Mouse (Mus musculus) embryo, embryonic 11 days (tissue): ENCODE measurements around the gene Bcar3.

Experiments
- DNase-seq: peaks from one replicate; pipeline ENCODE4 v3.0.0-alpha.2; 2015

Bcar3 gene

DNA sequence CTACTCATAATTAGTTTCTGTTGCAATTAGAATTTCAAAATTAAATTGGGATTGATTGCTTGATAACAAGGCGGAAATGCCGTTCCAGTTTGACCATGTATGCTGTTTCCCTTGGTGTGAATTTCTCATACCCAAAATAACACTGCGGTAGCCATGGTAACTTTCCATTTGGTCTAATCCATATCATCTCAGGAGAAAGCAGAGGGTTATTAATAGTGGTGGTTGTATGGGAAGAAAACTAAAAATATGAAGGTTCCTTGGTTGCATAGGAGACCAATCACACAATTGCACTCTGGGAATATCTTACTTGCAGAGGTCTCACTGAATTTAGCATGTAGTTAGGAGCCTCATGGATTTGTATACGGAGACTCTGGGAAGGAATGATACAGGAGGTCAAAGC lies 191.8 kb downstream of the Bcar3 start:
- no peak for DNase-seq

DNA sequence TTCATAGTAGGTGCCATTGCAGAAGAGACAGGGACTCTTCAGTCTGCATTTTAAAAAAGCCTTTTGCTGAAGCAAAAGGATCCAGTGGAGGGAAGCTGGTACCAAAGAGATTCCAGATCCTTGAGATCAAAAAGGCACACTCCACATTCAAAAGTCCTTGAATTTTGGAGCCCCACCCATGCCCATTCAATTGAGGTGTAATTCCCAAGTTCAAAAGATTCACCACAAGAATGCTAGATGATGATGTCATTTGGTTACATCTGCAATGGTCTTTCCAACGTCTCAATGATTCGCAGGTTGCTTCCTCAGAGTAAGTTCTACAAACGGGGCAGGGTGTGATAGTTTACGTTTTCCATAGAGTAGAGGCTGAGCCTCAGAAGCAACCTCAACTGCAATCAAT lies 192.3 kb downstream of the Bcar3 start:
- DNase-seq, result no peak

DNA sequence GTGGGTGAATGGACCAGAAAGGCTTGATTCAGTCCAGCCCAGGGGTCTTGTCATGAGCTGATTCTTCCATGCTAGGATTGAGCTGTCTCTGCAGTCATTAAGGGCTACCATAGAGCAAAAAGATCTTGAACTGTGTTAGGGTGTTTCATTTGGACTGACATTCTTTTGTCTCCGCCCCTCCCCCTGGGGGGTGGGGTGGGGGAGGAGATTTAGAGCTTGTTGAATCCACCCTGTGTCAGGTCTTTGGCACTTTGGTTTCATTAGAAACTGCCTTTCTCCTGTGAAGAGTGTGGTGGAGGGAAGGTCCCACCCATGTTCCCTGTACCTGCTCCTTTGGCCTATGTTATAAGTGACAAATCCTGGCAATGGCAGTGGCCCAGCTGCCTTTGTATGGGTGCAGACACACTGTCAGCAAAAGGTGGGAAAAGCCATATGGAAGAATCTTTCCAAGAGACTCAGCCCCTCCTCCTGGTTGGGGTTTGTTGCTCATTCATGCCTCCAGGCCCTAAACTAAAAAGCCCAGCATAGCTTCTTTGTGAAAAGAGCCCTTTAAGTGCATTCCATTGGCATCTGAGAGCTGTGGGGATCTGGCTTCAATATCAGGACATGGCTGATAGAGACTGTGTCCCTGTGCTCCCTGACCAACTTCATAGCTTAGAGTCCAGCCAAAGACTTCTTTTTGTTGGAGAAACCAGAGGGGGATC lies 194.3 kb downstream of the Bcar3 start:
- DNase-seq, result no peak

DNA sequence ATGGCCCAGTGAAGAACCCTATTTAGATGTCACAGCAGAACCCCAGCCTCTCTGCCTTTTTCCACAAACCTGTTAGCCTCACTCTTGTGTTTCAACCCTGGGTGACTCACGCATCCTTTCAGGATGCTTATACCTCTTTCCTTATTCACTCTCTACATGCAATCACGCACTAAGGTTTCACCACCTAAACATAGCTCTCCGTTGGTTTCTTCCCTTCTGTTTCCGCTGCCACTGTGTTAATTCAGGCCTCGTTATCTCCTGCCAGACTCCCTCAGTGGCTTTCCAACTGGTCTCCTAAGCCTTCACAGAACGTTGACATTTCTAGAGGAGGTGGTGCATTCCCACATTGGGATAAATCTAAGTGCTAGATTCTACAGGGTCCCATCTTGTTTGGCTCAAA lies 196.6 kb downstream of the Bcar3 start:
- no peak for DNase-seq

- DNase-seq, result no peak
Observed at GRCm38 (mm10) chr3:122492006-122492405, 198.1 kb downstream of the Bcar3 start.

GRCm38 (mm10) chr3:122492872-122493615 lies 199.1 kb downstream of the Bcar3 start:
- no peak for DNase-seq

- DNase-seq, result no peak
Observed at GRCm38 (mm10) chr3:122494764-122495163, 200.8 kb downstream of the Bcar3 start.

DNA sequence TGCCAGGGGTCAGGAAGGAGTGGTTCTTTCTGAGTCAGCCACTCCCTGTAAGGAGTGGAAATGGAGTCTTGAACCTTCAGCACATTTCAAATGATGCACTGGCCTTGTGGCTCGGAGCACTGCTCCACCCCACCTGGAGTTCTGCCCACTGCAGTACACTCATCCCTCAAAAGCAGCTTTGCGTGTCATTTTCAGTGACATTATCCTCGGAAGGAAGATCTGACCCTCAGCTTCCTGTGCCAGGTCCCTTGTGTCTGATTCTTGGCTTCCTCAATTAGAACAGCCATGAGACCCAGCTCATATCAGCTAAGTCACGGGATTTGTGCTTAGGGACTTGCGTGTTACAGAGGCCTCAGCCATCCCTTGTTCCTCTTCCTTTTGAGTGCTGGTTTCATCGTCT lies 203.9 kb downstream of the Bcar3 start:
- DNase-seq, result no peak

DNA sequence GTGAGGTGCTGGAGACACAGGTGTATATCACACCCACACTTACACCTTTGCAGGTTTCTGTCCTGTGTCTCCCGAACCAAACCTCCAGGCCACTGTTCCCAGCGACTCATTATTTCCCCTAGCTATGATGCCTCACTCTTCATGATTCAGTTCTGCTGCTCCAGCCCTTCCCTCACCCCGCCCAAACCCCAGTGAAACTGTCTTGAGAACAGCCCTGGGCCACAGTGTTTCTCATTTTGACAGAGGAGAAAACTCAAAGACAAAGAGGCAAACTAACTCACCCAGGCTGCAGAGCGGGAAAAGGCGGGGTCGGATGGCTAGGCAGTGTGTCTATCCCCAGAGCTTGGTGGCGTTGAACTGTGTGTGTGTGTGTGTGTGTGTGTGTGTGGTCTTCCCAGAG lies 204.6 kb downstream of the Bcar3 start:
- DNase-seq, result no peak

DNA sequence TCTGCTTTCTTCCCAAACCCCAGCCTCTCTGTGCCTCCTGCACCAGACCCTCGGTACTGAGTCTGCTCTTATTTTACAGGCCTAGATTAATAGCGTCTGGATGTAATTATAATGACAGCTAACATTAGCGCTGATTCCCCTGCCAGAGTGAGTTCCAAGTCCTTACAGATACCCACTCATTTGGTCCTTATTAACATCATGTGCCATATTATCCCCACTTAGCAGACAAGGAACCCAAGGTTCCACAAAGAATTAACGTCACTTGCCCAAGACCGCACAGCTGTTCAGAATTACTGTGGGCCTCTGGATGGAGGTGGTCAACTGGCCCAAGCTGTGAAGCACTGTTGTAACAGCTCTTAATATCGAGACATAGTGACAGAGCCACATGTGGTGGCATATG lies 205.7 kb downstream of the Bcar3 start:
- peak; percentile 43 for DNase-seq

GRCm38 (mm10) chr3:122500929-122501328 lies 207.0 kb downstream of the Bcar3 start:
- DNase-seq, result no peak

DNA sequence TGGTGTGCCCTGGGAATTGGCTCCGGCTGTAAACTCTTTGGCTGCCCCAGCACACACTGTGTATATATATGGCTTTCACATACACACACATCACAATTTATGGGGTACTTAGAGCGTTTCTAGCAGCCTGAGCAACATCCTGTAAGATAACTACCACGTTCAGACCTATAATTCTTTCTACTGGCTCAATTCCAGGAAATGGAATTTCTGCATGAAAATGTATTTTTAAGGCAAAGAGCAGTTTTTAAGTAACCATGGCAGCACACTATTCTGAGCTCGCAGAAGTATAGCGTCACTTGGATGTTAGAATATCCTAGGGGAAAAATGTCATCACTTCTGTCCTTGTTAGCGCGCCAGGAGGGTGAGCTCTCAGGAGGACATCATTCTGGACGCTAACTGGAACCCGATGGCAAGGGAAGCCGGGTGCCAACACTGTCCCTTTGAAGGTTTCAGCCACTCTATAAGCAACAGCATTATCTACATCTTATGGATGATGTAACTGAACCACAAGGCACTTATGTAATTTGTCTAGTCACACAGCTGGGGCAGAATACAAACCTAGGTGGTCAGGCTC lies 212.5 kb downstream of the Bcar3 start:
- DNase-seq, result peak; percentile 24

DNA sequence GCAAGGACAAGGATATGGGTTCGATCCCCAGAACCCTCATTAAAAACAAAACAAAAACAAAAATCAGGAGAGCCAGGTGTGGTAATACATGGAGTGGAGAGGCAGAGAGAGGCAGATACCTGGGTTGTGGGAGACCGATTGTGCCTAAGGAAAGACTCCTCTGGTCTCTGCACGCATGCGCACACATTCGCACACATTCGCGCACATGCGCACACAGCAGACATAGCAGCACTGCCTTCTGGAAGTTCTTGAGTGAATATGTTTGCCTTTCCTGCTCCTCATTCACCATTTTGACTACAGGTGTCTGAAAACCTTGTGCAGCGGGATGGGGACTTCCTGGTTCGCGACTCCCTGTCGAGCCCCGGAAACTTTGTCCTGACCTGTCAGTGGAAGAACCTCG lies 213.9 kb downstream of the Bcar3 start:
- no peak for DNase-seq

DNA sequence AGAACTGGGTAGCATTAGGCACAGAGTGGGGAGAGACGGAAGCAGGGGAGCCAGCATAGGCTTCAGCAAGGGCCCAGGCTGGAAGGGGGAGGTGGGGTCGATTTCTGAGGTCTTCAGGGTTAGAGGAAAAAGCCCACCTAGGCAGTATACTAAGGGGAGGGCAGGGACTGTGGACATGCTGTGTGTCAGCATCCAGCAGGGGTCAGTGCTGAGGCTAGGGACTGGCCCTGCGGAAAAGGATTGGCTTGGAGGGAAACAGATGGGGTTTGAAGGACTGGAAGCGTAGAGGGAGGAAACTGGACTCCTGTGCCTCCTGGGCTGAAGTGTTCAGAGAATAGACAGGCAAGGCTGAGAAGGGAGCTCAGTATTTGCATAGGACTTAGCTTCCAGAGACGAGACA lies 215.1 kb downstream of the Bcar3 start:
- peak; percentile 86 for DNase-seq

DNA sequence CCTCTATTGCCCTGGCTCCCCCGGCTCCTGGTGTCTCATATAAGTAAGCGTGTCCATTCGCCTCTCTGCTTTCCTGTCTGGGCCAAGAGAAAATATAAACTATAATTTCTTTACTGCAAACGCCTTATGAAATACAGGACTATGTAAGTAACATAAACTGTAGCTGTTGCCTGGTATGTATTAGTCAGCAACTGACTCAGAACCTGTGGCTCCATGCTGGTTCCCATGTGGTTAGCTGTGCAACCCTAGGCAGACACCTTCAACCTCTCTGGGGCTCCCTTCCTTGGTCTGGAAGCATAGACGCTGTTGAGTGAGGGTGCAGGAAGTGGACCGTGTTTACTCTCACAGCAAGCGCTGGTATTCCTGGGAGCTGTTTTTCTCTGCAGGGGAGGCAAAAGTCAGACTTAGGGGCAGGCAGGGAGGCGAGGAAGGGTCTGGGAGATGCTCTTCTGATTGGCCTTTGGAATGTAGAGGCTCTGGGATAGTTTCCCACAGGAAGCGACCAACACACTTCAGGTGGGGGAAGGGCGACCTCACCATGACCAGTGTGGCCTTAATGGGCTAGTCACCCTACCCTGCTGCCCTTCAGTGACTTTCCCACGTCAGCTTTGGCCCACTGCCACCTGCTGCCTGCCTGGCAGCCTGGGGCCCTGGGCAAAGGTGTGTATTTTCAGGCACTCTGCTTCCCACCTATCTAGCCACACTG lies 215.8 kb downstream of the Bcar3 start:
- DNase-seq, result no peak

DNA sequence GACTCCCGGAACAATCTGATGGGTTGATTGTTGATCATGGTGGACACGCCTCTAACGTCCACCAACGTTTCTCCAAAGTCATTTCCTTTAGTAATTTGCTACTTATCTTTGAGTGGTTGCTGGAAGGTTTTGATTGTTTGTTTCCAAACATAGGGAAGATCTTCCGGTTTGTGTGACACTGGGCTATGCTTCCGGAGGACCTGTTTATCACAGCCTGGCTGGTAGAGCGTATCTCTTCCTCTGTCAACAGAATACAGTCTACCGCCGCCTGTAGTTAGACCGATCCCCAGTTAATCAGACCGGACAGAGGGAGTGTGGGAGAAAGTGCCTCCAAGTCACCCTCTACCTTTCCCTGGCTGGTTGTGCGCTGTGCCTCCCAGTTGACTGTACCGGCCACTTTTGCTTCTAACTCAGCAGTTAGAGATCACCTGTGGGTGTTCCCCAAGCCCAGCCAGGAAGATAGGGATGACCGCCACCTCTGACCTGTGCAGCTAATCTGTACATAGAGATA lies 216.4 kb downstream of the Bcar3 start:
- DNase-seq, result no peak

DNA sequence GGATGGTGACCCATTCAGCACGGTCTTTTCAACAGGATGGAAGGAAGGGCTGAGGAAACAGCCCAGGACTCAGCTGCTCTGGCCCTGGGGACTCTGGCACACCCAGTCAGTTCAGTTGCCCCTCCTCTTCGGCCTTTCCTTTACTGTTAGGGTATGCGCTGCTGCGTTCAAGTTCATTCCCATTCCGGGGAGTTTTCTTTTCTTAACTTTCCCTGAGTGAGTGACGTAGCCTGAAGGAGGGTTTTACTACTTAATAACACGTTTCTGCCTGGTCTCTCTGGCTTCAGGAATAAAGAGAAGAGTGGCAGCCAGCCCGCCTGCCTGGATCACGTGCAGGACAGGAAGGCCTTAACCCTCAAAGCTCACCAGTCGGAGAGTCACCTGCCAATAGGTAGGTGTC lies 217.0 kb downstream of the Bcar3 start:
- DNase-seq, result no peak

GRCm38 (mm10) chr3:122511721-122512619 lies 218.0 kb downstream of the Bcar3 start:
- no peak for DNase-seq

- DNase-seq, result no peak
Observed at GRCm38 (mm10) chr3:122512725-122513375, 218.9 kb downstream of the Bcar3 start.

DNA sequence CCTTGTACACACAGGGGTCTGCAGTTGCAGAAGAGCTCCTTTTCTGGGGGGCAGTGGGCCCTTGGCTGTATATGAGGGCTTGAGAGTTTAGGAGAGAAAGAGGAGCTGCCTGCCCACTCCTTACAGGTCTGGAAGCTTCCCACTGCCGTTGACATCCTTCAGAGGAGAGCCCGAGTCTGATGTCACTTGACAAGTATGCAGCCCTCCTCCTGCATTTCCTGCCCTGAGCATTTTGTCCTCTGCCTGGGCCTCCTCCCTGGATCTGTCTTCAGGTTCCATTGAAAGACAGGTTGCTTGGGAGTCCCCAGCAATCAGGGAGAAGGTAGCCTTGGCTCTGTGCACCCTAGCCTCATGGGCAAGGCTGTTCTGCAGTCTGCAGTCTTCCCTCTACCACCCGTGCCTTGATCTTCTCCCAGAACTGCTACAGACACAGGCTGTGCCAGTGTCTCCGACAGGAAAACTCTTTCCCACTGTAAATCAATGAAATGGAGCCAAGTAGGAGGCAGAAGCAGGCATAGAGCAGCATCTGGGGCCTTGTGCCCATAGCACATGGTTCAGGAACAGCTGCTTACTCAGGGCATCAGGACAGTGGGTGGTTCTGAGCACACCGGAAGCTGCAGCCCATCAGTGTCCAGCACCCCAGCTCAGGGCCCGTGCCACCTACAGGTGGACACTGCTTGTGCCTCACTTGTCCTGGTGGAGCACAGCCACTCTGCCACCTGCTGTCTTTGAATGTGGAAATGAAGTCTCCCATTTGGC lies 221.8 kb downstream of the Bcar3 start:
- no peak for DNase-seq

DNA sequence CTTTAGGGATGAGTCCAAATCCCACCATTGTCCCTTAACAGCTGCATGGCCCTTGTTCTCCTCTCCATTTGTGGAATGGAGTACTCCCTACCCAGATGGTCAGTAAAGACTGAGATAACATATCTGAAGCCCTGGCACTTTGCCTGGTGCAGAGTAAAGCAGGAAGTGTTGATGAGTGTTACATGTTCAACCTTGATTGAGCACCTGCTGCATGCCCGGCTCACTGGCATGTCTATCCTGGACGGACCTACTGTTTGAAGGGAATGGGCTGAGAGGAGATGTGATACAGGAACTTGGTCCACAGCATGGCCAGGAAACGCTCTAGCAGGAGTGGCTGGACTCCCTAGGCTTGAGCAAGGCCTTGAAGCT lies 222.4 kb downstream of the Bcar3 start:
- DNase-seq, result no peak
